In genomic region chr3:88221519-88222390, GRCm38 (mm10) we compare ENCODE assay signal across 11 mouse cellular contexts. TPM values are rescaled to one million over a fixed set of nuclear protein-coding genes. Genes with fewer than 3 reads are reported as not detected.
DNase-seq lines count a peak whose midpoint lies in the region; ATAC-seq and TF ChIP-seq lines count a peak whose summit lies in the region.
"Had no signal": no experiment of that assay in that cellular context is flagged by ENCODE, and none has a peak within 500 bp of the region (broad histone marks: within the 10 kb centered on the region; RNA-seq: fewer than 3 reads in every experiment).

No protein-coding gene starts in this region.

- H3K9me3 ChIP-seq in hindbrain, embryonic 16.5 days (ENCODE audit: control insufficient read depth, low read length), result no peaks in the 10 kb centered on the region
- no peaks in the 10 kb centered on the region for H3K9me3 ChIP-seq in midbrain, embryonic 15.5 days

- DNase-seq in brain, embryonic 14.5 days (ENCODE audit: low read depth), result peak; percentile 98
- DNase-seq in adrenal gland, postnatal 4 days (ENCODE audit: low spot score in 2 of 2), result no peak
- no peak for DNase-seq in heart, postnatal 25 days (ENCODE audit: low spot score)
- DNase-seq in spleen, postnatal 10 days (ENCODE audit: low spot score in 2 of 2), result no peak

- H3K4me1 ChIP-seq in hindbrain, embryonic 16.5 days (ENCODE audit: control insufficient read depth, insufficient read depth, low read depth, low read length), result peaks cover 55% of the 10 kb centered on the region
- peaks cover 52% of the 10 kb centered on the region for H3K4me1 ChIP-seq in midbrain, embryonic 15.5 days

- peaks cover 10% of the 10 kb centered on the region for H3K36me3 ChIP-seq in hindbrain, embryonic 16.5 days (ENCODE audit: control insufficient read depth, insufficient read depth, low read length)
- H3K36me3 ChIP-seq in midbrain, embryonic 15.5 days (replicated peaks), result no peaks in the 10 kb centered on the region

- 17% methylated on average over 12 of the region's 12 CpGs for WGBS in hindbrain, embryonic 16.5 days
- WGBS in midbrain, embryonic 15.5 days, result 18% methylated on average over 12 of the region's 12 CpGs

- H3K9ac ChIP-seq in hindbrain, embryonic 16.5 days (ENCODE audit: low read depth, low read length), result peak overlapping the region; percentile 47; the same call in 1 of the 2 replicates
- H3K9ac ChIP-seq in midbrain, embryonic 15.5 days, result peak overlapping the region; percentile 25; the same call in 1 of the 2 replicates

- peak overlapping the region; percentile 71 for H3K4me2 ChIP-seq in hindbrain, embryonic 16.5 days (ENCODE audit: low read length)
- H3K4me2 ChIP-seq in midbrain, embryonic 15.5 days, result peak overlapping the region; percentile 26

- H3K27ac ChIP-seq in hindbrain, embryonic 16.5 days (ENCODE audit: low read depth, low read length), result peak overlapping the region; percentile 95
- peak overlapping the region; percentile 92 for H3K27ac ChIP-seq in midbrain, embryonic 15.5 days
- H3K27ac ChIP-seq: kidney, postnatal 0 days had no signal

- TF ChIP-seq POLR2A in brain, embryonic 14.5 days (IDR thresholded peaks at IDR 0.05; ENCODE audit: borderline replicate concordance, extremely low read depth, insufficient read depth, insufficient read length, poor library complexity, severe bottlenecking), result no peak

- ATAC-seq in erythroblast, adult 5-6 weeks (replicated peaks; ENCODE audit: low FRiP score, poor library complexity, severe bottlenecking), result 0 out of 2 replicates have a peak, but pooled peaks have one; percentile 31
- ATAC-seq in hindbrain, embryonic 16.5 days, result peak; percentile 81
- peak; percentile 82 for ATAC-seq in midbrain, embryonic 15.5 days (replicated peaks)
- ATAC-seq in megakaryocyte, adult 5-6 weeks (ENCODE audit: poor library complexity, severe bottlenecking), result no peak

- no peaks in the 10 kb centered on the region for H3K27me3 ChIP-seq in hindbrain, embryonic 16.5 days (replicated peaks; ENCODE audit: control insufficient read depth, insufficient read depth, low read length)
- peaks cover 8% of the 10 kb centered on the region; the same call in 1 of the 2 replicates for H3K27me3 ChIP-seq in midbrain, embryonic 15.5 days (replicated peaks)

- H3K4me3 ChIP-seq in hindbrain, embryonic 16.5 days (ENCODE audit: low read length), result no peak overlapping the region
- H3K4me3 ChIP-seq in midbrain, embryonic 15.5 days, result no peak overlapping the region

- intact Hi-C loops in heart, postnatal 25 days (cut with DNase I), result no loop called here

- TF ChIP-seq CTCF in brain, embryonic 14.5 days (IDR thresholded peaks at IDR 0.05; ENCODE audit: borderline replicate concordance, extremely low read depth, insufficient read depth, insufficient read length), result no peak

RNA-seq across cellular contexts. Expression of gene Rhbg, which starts 32.8 kb away (rescaled TPM):
- polyA plus RNA-seq in brain, embryonic 14.5 days (2012; rRNA removed), result 0.45 and 0.73 TPM in 2 replicates
- total RNA-seq in erythroblast, adult 5-6 weeks (2015; ENCODE audit: low replicate concordance), result not detected in 2 replicates
- not detected in 2 replicates for total RNA-seq in erythroblast, adult 5-6 weeks (2017; ENCODE audit: low replicate concordance)
- polyA plus RNA-seq in hindbrain, embryonic 16.5 days (2015; fragmentation: Nextera tagmentation; extraction: Ambion mirVana), result 0.52 and 0.99 TPM in 2 replicates
- 0.14 TPM in 2 replicates for polyA plus RNA-seq in midbrain, embryonic 15.5 days (2015; fragmentation: Nextera tagmentation; extraction: Ambion mirVana)
- total RNA-seq in adrenal gland, postnatal 4 days (2021), result 1 to 10 TPM; 2.2 to 3.8 TPM
- not detected for total RNA-seq in heart, postnatal 25 days (2021)
- total RNA-seq in megakaryocyte, adult 5-6 weeks (2015), result not detected in 2 replicates
- total RNA-seq in megakaryocyte, adult 5-6 weeks (2017), result not detected in 2 replicates
- total RNA-seq: heart, adult 8-10 months; MEL had no signal
